Mouse (Mus musculus): Measurements from ENCODE around the gene Cyp4f15. TPM values are rescaled to one million over a fixed set of nuclear protein-coding genes. Genes with fewer than 3 reads are reported as not detected.

Gene Cyp4f15
- 9.5 and 11.9 TPM in 2 replicates for total RNA-seq (2014; rRNA removed)
- polyA plus RNA-seq (2015; fragmentation: Nextera tagmentation; extraction: Ambion mirVana): 4.8 and 5.5 TPM in 2 replicates

DNA sequence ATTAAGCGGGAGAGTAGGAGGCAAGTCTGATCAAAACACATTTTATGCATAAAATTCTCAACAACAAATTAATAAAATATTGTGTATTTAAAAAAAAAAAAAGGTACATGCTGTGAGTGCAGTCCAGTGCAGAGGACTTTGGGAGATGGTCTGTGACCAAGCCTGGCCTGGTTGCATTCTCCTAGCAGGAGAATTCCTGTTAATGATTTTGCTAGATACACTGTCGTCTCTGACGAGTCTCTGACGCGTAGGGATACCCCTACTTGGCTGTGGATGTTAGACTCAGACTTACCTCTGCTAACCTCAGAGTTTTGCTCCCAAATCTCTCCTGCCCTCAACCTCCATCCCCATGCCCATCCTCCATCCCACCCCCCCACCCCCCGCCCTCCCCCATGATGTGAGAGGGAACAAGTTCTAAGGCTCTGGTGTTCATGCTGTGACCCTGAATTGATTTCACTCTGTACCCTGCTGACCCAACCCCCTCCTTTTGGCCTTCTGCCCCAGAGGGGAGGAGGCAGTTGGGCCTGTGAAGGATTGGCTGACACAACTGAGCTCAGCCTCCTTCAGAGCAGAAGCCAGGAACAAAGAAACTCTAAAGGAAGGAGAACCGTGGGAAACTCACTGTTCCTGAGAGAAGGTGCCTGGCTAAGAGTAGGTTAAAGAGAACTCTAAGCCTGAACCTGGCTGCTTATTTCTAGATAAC lies at the start of gene Cyp4f15:
Cyp4f15 (plus strand) TSS at position 580 of the 703 bp plus-strand sequence.
- H3K4me3 ChIP-seq (ENCODE audit: low read length): no peak within 1 kb of the TSS
- H3K27ac ChIP-seq: 0 out of 2 replicates have a peak within 1 kb of the TSS, but pooled peaks have one; percentile 20
- DNase-seq (ENCODE audit: low spot score): peak; percentile 69
- no peaks in the 10 kb centered on the region for H3K27me3 ChIP-seq (ENCODE audit: insufficient read depth, low read length)
- peaks cover 5% of the 10 kb centered on the region; the same call in 1 of the 2 replicates for H3K4me1 ChIP-seq (ENCODE audit: insufficient read depth, low read length)
- H3K36me3 ChIP-seq (ENCODE audit: insufficient read depth, low read length): no peaks in the 10 kb centered on the region
- ATAC-seq: peak; percentile 86; the same call in 1 of the 2 replicates
- no peak within 1 kb of the TSS for H3K9ac ChIP-seq (replicated peaks; ENCODE audit: low read length)
- WGBS: 22% methylated on average over 7 of the region's 7 CpGs
- H3K4me2 ChIP-seq (ENCODE audit: low read depth, low read length): peak within 1 kb of the TSS; percentile 33
- TF ChIP-seq CTCF (IDR thresholded peaks at IDR 0.05; ENCODE audit: low read depth): no peak
- no peaks in the 10 kb centered on the region for H3K9me3 ChIP-seq (ENCODE audit: low read length)

DNA sequence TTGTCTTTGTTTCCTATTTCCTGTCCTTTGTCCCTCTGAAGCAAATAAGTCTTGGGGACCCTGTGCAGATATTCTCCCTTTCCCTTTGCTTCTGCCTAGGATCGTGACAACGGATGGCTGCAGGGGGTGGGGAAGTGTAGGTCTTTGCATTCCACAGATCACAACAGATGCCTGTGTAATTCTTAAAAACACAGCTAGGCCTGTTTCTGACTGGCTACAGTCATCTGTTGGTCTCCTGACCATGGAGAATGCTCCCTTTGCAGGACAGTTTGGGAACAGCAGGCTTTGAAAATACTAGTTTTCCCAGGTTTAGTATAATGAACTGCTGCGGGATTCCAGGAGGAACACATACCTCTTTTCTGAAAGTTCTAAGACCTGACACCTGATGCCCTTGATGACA lies 49.1 kb upstream of the Cyp4f15 start:
- no peaks in the 10 kb centered on the region for H3K27me3 ChIP-seq (ENCODE audit: insufficient read depth, low read length)
- H3K4me1 ChIP-seq (ENCODE audit: insufficient read depth, low read length): no peaks in the 10 kb centered on the region
- DNase-seq (ENCODE audit: low spot score) (peak; percentile 4), ATAC-seq (no peak)
- H3K9ac ChIP-seq (replicated peaks; ENCODE audit: low read length): no peak overlapping the region
- H3K9me3 ChIP-seq (ENCODE audit: low read length): no peaks in the 10 kb centered on the region
- peak; percentile 30; the same call in 1 of the 2 replicates for TF ChIP-seq CTCF (IDR thresholded peaks at IDR 0.05; ENCODE audit: low read depth)
- H3K4me2 ChIP-seq (ENCODE audit: low read depth, low read length): no peak overlapping the region
- no peaks in the 10 kb centered on the region for H3K36me3 ChIP-seq (ENCODE audit: insufficient read depth, low read length)
- WGBS: 52% methylated on average over 3 of the region's 3 CpGs
- no peak overlapping the region for H3K27ac ChIP-seq
- no peak overlapping the region for H3K4me3 ChIP-seq (ENCODE audit: low read length)

DNA sequence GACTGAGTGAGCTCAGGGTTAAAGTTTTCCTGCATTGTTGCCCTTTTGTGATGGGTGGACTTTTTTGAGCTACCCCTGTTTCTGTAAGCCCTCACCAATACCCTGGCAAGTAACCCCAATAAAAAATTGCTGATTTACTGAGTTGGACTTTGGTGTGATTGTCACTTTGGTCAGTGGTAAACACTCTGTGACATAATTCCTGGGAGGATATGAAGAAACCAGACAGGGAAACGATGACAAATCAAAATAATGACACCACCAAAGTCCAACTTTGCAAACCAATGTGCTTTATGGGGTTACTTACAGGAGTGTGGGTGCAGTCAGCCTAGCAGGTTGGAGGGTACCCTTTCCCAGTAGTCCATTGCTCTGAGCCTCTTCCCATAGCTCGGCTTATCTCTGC lies 48.3 kb upstream of the Cyp4f15 start:
- no peak overlapping the region for H3K27ac ChIP-seq
- ATAC-seq: no peak

DNA sequence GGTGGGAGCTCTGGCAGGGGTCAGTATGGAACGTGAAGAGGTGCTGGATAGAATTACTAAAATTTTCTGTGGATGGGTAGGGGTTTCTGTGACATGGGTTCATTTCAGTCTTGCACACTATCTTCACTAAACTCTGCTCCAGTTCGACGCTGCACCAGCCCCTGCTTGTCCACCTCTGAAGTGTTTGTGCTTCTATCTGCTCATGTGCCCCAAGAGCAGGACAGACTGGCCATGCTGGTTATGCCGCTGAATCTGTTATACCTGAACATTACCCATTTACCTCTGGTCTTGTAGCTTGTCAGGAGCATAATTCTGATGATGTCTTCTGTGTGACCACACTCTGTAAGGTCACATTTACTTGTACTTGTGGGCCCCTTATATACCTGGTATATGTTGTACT lies 38.8 kb upstream of the Cyp4f15 start:
- Histone ChIP-seq H3K27ac (no peak overlapping the region), H3K27me3 (ENCODE audit: insufficient read depth, low read length) (no peaks in the 10 kb centered on the region), H3K9ac (replicated peaks; ENCODE audit: low read length) (no peak overlapping the region), H3K9me3 (ENCODE audit: low read length) (no peaks in the 10 kb centered on the region), H3K4me2 (ENCODE audit: low read depth, low read length) (no peak overlapping the region), H3K4me1 (ENCODE audit: insufficient read depth, low read length) (no peaks in the 10 kb centered on the region), H3K4me3 (ENCODE audit: low read length) (no peak overlapping the region), H3K36me3 (ENCODE audit: insufficient read depth, low read length) (no peaks in the 10 kb centered on the region)
- TF ChIP-seq CTCF (IDR thresholded peaks at IDR 0.05; ENCODE audit: low read depth): no peak
- DNase-seq (ENCODE audit: low spot score) (no peak), ATAC-seq (no peak)
- 84% methylated on average over 4 of the region's 4 CpGs for WGBS

More for the DNA sequence above, 48.3 kb upstream of the Cyp4f15 start:
- TF ChIP-seq CTCF (IDR thresholded peaks at IDR 0.05; ENCODE audit: low read depth): no peak
- H3K4me3 ChIP-seq (ENCODE audit: low read length): no peak overlapping the region
- H3K9me3 ChIP-seq (ENCODE audit: low read length): no peaks in the 10 kb centered on the region
- no peaks in the 10 kb centered on the region for H3K27me3 ChIP-seq (ENCODE audit: insufficient read depth, low read length)
- H3K9ac ChIP-seq (replicated peaks; ENCODE audit: low read length): no peak overlapping the region
- 86% methylated on average over 2 of the region's 2 CpGs for whole genome bisulfite sequencing
- DNase-seq (ENCODE audit: low spot score): no peak
- no peaks in the 10 kb centered on the region for H3K4me1 ChIP-seq (ENCODE audit: insufficient read depth, low read length)
- H3K36me3 ChIP-seq (ENCODE audit: insufficient read depth, low read length): no peaks in the 10 kb centered on the region
- H3K4me2 ChIP-seq (ENCODE audit: low read depth, low read length): no peak overlapping the region

DNA sequence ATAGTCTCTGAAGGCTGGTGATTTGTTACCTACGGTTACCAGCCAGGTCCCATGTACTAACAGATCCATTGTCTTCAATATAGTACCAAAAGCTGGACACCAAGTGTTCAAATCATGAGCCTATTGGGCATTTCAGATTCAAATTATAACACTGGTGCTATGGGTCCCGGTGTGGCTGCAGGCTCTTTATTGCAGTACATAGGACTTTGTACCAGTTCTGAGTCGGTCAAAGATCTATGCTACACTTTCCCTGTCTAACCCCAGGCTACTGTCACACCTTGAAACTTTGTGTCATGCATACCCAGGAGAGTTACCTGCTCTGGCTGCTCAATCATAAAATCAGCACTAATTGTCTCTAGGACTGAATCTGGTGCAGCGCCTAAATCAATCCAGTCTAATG lies 31.6 kb upstream of the Cyp4f15 start:
- no peak for TF ChIP-seq CTCF (IDR thresholded peaks at IDR 0.05; ENCODE audit: low read depth)

DNA sequence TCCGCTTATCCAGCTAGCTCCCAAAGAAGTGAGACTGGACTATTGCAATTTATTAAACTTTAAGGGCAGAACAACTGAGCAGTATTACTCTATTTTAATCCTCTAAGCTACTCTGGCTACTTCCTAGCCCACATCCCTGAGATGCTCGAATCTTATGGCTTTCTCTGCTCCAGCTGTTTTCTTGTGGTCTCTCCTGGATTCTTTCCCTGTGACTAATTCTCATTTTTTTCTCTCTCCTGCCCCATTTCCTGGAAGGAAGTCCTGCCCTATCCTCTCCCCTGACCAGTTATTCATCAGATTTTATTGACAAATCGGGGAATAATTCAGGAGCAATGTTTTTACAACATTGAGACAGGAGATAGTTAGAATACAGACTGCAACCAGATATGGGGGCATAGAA lies 28.4 kb upstream of the Cyp4f15 start:
- ATAC-seq: no peak
- H3K4me1 ChIP-seq (ENCODE audit: insufficient read depth, low read length): peaks cover 5% of the 10 kb centered on the region; the same call in 1 of the 2 replicates
- no peaks in the 10 kb centered on the region for H3K9me3 ChIP-seq (ENCODE audit: low read length)
- DNase-seq (ENCODE audit: low spot score): no peak
- no peaks in the 10 kb centered on the region for H3K27me3 ChIP-seq (ENCODE audit: insufficient read depth, low read length)
- H3K4me3 ChIP-seq (ENCODE audit: low read length): no peak overlapping the region
- H3K9ac ChIP-seq (replicated peaks; ENCODE audit: low read length): no peak overlapping the region
- WGBS: 72% methylated on average over 3 of the region's 3 CpGs
- H3K36me3 ChIP-seq (ENCODE audit: insufficient read depth, low read length): no peaks in the 10 kb centered on the region
- H3K4me2 ChIP-seq (ENCODE audit: low read depth, low read length): no peak overlapping the region
- no peak overlapping the region for H3K27ac ChIP-seq
- TF ChIP-seq CTCF (IDR thresholded peaks at IDR 0.05; ENCODE audit: low read depth): no peak

More for the DNA sequence above, 31.6 kb upstream of the Cyp4f15 start:
- H3K36me3 ChIP-seq (ENCODE audit: insufficient read depth, low read length): no peaks in the 10 kb centered on the region
- H3K4me3 ChIP-seq (ENCODE audit: low read length): no peak overlapping the region
- peaks cover 1% of the 10 kb centered on the region; the same call in 1 of the 2 replicates for H3K4me1 ChIP-seq (ENCODE audit: insufficient read depth, low read length)
- H3K9ac ChIP-seq (replicated peaks; ENCODE audit: low read length): no peak overlapping the region
- no peaks in the 10 kb centered on the region for H3K9me3 ChIP-seq (ENCODE audit: low read length)
- no peak overlapping the region for H3K27ac ChIP-seq
- no peak for ATAC-seq
- WGBS: 90% methylated on average over 4 of the region's 4 CpGs
- DNase-seq (ENCODE audit: low spot score): no peak
- no peak overlapping the region for H3K4me2 ChIP-seq (ENCODE audit: low read depth, low read length)
- no peaks in the 10 kb centered on the region for H3K27me3 ChIP-seq (ENCODE audit: insufficient read depth, low read length)

DNA sequence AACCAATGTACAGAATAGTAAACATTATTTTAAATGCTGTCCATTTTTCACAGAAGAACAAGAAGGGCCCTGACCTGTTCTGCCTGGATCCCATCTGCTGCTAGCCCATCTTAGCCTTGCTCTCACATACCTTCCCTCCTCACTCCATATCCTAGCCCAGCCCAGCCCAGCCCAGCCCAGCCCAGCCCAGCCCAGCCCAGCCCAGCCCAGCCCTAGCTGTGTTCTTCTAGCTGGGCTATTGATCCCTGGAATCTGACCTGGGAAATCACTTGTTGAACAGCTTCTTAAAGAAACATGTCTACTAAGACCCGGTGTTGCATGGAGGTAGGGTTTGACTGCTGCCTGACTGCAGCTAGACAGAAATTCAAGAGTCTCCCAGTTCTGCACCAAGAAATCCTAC lies 27.2 kb upstream of the Cyp4f15 start:
- H3K4me3 ChIP-seq (ENCODE audit: low read length): no peak overlapping the region
- ATAC-seq (no peak), DNase-seq (ENCODE audit: low spot score) (no peak)
- WGBS: 82% methylated on average over 1 of the region's 1 CpGs
- no peak overlapping the region for H3K27ac ChIP-seq
- no peaks in the 10 kb centered on the region for H3K36me3 ChIP-seq (ENCODE audit: insufficient read depth, low read length)
- H3K9ac ChIP-seq (replicated peaks; ENCODE audit: low read length): no peak overlapping the region
- H3K9me3 ChIP-seq (ENCODE audit: low read length): no peaks in the 10 kb centered on the region
- peaks cover 5% of the 10 kb centered on the region; the same call in 1 of the 2 replicates for H3K4me1 ChIP-seq (ENCODE audit: insufficient read depth, low read length)
- H3K4me2 ChIP-seq (ENCODE audit: low read depth, low read length): no peak overlapping the region
- no peaks in the 10 kb centered on the region for H3K27me3 ChIP-seq (ENCODE audit: insufficient read depth, low read length)
- no peak for TF ChIP-seq CTCF (IDR thresholded peaks at IDR 0.05; ENCODE audit: low read depth)
